Mouse (Mus musculus) bone marrow macrophage, adult 2 months (primary cell): Measurements from ENCODE around the gene AA467197.

Source experiments
- CTCF ChIP-seq: IDR thresholded peaks from 2 replicates; pipeline ENCODE4 v1.5.1; 2012; ENCODE audit warnings: low read depth, mild to moderate bottlenecking, low read length, moderate library complexity
- POLR2A ChIP-seq: IDR thresholded peaks from 2 replicates; pipeline ENCODE4 v1.6.1; 2012; ENCODE audit warnings: mild to moderate bottlenecking, low read depth, low read length, borderline replicate concordance

- no peak for TF ChIP-seq CTCF
- TF ChIP-seq POLR2A: no peak
Observed at GRCm38 (mm10) chr2:122681379-122682137, 44.8 kb downstream of the AA467197 start.
